Mouse (Mus musculus): ENCODE results near the gene Gnptg.
"Not testable (repeated sequence)": the region's sequence is repeated elsewhere in the genome, so short reads cannot be mapped to it uniquely, and the experiment has no call there.

The Gnptg gene

DNA sequence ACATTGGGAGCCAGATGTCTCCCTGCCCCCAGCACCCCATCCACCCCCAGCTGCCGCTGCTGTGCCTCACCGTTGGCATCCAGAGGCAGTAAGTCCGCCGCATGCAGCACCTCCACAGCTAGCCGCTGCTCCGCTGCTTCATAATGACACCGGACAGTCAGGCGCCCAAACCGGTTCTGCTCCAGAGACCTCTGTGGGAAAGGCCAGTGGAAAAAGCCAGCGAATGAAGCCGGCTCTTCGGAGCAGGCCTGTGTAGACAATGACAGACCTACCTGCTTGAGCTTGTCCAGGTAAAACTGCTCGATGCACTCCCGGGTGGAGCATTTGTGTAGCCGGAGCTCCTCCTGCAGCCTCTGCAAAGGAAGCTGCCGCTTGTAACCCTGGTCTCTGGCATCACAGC is 4.3 kb upstream of the Gnptg start:
- no peak for DNase-seq (ENCODE audit: extremely low spot score, low read depth, low spot score)

DNA sequence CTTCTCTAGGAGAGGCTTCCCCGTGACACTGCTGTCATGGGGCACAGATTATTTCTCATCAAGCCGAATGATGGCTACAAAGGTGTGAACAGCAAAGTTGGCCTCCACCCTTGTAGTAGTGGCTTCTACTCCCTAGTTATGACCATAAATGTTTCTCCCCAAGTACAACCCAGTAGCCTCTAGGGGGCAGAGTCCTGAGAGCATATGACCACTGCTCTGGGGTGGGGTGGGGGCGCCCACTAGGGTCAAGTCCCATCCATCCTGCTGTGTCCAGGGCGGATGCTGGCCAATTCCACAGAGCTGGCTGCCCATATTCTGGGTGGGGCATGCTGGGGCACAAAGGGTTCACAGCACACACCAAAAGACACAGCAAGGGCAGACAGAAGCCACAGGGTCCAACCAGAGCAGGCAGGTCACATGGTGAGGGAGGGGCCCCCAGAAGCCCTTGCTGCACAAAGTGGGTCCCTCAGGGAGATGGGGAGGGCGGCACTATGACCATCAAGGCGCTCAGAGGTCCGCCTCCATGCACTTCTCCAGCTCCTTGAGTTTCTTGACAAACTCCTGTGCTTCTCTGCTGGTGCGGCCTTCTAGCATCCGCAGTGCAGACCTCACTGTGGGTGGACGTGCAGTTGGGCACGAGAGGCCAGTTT is 3.3 kb upstream of the Gnptg start:
- DNase-seq (ENCODE audit: extremely low spot score, low read depth, low spot score), result no peak

DNA sequence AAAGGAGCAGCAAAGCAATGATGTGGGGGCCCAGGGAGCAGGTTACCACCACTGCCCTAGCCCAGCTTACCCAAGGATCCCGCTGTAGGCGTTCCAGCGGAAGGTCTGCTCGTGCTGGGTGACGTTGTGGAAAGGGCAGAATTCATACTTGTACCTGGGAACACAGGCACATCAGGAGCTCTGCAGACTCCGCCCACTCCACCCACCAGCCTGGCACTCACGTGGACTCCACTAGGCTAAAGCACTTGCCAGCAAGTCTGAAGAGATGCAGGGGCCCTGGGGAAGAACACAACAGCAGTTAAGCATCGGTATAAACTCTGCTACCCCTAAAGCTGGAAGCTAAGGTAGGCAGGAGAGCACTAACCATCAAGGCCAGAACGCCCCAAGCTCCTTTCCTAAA is 4.3 kb downstream of the Gnptg start:
- no peak for DNase-seq (ENCODE audit: extremely low spot score, low read depth, low spot score)

DNA sequence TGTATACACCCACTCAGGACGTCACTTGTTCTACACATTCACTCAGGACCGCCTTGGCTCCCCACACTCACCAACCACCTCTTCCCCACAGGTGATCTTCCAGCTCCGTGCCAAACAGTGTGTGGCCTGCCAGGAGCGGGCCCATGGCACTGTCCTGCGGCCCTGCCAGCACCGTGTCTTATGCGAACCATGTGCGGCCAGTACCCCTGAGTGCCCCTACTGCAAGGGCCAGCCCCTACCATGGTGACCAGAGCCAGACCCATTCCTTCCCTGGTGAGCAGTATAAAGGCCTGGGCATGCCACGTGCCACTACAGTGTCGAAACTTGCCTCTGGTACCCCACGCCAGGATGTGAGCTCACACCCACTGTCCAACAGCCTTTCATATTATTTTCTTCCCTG is 8.3 kb downstream of the Gnptg start:
- DNase-seq (ENCODE audit: extremely low spot score, low read depth, low spot score), result not testable (repeated sequence)

DNA sequence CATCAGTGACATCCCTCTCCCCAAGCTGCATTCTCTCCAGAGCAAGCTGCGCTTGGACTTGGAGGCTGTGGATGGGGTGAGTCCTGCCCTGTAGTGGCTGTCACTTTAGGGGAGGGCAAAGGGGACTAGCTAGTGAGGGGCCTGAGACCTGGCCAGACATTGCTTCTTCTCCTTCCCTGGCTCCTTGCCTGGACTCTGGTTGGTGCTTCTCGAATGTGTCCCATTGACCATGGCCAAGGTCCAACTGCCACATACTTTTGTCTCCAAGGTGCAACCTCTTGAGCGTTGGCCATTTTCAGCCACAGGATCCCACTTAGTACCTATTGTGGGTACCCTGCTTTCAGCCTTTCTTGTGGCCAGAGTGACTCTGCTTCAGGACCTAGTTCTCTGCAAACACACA is 9.2 kb downstream of the Gnptg start:
- no peak for DNase-seq (ENCODE audit: extremely low spot score, low read depth, low spot score)

DNA sequence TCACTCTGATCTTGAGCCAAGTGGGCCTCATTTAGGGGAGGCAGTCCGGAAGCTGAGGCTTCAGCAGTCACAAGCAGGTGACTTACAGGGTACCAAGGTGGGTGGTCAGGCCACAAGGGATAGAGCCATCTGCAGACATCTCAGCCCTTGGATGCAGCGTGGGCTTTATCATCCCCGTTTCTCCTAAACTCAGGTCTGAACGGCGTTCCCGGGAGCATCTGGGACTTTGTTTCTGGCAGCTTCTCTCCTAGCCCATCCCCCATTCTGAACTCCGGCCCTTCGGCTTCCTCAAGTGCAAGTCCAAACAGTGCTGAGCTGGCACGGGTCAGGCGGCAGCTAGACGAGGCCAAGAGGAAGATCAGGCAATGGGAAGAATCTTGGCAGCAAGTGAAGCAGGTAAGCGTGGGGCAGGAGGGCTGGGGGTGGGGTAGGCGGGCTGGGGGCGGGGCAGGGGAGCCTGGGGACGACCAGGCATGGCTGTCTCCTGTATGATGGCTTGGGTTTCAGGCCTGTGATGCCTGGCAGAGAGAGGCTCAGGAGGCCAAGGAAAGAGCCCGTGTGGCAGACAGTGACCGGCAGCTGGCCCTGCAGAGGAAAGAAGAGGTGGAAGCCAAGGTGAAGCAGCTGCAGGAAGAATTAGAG is 9.8 kb downstream of the Gnptg start:
- not testable (repeated sequence) for DNase-seq (ENCODE audit: extremely low spot score, low read depth, low spot score)

DNA sequence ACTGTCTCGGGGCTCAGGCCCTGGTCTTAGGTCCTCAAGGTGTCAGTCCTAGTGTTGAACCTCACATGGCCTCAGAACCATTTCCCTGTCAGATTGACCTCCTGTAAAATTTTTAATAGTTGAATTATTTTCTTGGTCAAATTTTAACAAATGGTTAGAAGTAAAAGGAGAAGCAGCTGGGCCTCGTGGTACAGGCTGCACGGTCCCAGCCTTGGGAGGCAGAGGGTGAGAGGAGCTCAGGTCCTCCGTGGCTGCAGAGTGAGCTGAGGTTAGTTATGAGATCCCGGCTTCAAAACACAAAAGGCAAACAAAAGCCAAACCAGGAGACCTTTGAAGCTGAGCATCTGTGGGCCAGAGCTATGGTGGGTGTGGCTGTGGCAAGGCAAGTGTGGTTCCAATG is 11.9 kb downstream of the Gnptg start:
- no peak for DNase-seq (ENCODE audit: extremely low spot score, low read depth, low spot score)

DNA sequence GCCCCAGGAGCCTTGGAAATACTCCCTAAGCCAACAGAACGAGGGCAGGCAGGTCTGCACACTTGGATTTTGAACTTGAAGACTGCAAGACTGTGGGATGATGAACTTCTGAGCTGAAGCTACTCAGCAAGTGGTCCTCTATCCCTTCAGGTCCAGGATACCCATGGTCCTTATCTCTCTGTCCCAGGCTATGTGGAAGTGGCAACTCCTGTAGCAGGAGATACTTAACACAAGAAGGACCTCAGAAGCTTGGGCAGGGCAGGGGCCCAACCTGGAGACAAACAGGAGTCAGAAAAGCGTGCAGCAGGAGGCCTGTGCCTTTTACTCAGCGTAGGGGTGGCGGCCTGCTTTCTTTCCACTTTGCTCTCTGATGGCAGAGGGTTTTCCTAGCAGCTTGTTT is 14.3 kb downstream of the Gnptg start:
- DNase-seq (ENCODE audit: extremely low spot score, low read depth, low spot score), result no peak

DNA sequence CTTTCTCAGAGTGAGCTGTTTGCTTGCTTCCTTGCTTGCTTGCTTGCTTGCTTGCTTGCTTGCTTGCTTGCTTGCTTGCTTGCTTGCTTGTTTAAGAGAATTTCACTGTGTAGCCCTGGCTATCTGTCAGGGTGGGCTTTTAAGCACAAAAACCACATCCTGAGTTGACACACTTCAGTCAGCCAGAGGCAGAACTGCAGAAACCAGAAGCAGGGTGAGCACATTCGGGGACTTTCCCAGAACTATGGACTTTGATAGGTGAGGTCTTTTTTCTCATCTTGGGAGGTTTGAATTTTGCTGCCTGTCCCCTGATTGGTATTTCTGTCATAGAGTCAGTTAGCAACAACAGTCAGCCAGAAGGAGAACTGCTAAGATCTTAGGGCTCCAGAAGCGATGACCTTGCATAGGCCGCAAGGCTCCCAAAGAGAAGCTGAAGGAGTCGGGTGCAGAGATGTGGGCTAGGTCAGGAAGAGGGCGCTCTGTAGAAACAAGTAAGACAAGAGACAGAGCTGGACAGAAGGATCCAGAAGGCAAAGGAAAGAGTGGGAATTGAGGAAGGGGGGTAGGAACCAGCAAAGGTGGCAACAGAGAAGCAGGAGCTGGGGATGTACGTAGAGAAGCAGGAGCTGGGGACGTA is 15.2 kb downstream of the Gnptg start:
- DNase-seq (ENCODE audit: extremely low spot score, low read depth, low spot score), result no peak

DNA sequence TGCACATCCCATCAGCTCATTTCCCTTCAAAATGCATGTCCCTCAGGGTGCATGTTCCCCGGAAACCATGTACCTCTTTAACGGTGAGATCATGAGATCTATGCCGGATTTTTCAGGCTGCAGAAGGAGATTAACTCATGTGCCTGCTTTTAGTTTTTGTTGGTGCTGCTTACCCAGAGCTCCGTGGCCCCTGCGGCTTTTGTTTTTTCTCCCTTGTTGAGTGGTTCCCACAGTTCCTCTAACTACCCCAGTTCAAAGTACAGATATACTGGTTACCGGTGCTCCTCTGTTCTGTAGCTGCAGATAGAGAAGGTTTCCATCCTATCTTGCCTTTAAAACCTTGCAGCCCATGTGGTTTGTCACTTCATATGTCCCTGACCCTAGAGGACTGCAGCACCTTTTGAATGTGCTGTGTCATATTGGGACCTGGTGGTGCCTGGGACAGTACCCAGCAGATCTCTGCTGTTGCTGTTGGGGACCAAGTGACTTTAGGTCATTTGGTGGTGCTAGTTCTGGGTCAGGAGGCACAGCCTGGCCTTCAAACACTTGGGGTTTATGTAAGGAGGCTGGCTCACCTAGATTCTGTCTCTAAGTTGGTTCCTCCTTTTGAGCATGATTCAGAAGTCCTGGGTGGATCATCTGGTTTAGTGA is 16.8 kb downstream of the Gnptg start:
- no peak for DNase-seq (ENCODE audit: extremely low spot score, low read depth, low spot score)

DNA sequence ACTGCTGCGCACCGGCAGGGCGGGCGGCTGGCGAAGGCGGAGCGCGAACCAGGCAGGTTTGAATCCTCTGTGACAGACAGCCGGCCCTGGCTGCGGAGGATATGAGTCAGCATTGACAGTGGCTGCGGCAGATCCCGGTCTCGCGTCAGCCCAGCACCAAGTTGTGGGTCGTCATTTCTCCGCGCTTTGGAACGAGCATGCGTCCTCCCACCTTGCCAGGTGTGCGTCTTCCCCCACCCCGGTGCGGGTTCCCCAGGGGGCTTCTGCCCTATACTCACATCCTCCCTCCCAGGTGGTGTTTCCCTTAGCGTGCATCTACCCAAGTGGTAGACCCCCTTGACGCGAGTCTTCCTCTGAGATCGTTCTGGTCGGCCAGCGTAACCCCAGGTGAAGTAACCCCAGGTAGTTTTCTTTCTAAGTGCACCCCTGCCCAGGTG is 17.4 kb downstream of the Gnptg start:
- not testable (repeated sequence) for DNase-seq (ENCODE audit: extremely low spot score, low read depth, low spot score)

DNA sequence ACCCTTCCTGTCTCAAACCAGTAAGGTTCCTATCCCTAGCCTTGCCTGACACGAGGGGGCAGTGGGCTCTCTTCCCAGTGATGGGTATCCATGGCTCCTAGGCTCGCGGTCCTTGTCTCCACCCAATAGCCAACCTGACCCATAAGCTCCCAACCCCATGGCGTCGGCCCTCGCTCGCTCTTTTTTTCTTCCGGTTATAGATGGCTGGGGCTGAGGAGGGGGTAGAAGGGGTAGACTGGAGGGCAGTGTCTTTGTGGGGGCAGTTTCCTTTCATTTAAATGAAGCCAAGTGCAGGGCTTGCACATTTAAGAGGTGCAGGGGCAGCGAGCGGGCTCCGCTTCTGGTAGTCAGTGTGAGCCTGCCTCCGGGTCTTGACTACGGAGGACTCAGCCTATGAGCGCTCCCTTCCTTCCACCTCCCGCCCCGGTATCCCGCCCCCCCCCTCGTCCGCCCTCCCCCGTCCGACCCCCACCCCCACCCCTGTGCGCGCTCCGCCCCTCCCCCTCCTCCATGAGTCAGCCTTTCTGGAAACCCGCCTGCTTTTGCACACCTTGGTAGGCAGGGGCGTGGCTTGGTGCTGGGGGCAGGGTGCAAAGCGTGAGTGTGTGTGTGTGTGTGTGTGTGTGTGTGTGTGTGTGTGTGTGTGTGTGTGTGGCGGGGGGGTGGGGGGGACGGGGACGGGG is 18.0 kb downstream of the Gnptg start:
- DNase-seq (ENCODE audit: extremely low spot score, low read depth, low spot score), result no peak

DNA sequence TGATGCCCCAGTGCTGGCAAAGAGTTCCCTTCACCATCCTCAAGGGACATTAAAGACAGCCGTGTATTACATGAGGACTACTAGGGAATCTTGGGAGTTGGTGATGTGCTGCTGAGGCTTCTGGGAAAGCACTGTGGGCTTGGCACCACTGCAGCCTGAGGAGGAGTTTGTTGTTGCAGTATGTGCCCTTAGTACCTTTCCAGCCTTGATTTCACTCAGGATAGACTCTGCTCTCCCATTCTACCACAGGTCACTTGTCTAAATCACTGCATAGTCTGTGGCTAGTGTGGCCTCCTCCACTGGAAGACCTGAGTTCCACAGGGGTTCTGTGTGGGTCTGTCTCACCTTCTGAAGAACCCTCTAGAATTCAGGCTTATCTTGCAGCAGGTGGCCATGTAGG is 19.2 kb downstream of the Gnptg start:
- DNase-seq (ENCODE audit: extremely low spot score, low read depth, low spot score), result no peak

DNA sequence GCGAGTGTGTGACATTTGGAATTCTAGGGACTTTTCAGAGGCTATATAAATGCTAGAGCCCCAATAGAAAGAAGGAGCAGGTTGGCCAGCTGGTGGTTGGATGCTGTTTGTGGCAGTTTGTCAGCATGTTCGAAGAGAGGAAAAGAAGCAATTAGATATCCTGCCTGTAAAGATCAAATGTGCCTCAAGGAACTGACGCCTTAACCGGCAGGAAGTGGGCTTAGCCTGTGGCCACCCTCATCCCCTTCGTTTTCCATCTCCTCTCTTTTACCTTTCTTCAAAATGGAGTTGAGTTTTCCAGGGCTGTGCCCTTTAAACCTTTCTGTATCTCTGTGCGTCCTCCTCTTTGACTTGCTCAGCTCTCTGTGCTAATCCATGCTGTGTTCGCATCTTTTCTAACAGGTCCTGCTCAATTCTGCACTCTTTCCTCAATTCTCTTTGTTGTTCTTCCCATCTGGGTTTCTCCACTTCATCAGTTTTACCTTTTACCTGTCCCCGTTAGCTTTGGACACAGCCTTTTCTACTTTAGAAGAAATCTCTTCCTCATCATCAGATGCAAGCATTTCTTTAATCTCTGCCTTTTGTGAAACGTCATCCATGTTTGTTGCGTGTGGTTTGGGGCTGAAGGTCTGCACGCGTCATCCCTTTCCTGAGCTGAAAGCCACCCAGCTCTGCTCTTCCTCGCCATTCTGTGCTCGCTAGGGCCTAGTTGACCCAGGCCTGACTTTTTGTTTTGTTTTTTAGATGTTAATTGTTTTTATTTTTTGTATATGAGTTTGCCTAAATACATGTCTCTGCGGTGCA is 20.2 kb downstream of the Gnptg start:
- no peak for DNase-seq (ENCODE audit: extremely low spot score, low read depth, low spot score)

DNA sequence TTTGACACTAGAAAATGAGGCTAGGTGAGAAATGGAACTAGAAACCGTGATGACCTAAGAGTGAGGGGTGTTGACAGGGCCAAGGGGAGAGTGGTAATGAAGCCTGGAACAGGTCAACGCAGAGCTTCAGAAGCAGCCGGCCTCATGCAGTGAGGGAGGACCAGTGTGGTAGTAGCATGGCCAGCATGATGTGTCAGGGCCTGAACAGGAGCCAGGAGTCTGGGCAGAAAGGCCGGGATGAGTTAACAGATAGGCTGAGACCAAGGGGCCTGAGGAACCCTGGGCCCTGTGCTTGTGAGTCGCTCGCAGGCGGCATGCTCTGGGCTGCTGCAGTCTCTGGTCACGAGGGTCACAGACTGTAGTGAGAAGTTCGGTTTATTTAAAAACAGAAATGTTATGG is 21.0 kb downstream of the Gnptg start:
- no peak for DNase-seq (ENCODE audit: extremely low spot score, low read depth, low spot score)

DNA sequence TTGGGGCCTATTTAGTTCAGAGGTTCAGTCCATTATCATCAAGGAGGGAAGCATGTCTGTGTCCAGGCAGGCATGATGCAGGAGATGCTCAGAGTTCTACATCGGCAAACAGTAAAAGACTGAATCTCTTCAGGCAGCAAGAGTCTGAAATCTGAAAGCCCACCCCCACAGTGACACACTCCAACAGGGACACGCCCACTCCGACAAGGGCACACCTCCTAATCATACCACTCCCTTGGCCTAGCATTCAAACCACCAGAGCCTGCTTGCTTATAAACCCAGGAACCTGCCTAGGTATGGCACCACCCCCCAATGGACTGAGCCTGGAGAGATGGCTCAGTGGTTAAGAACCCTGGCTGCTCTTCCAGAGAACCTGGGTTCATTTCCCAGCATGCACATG is 24.5 kb downstream of the Gnptg start:
- no peak for DNase-seq (ENCODE audit: extremely low spot score, low read depth, low spot score)

DNA sequence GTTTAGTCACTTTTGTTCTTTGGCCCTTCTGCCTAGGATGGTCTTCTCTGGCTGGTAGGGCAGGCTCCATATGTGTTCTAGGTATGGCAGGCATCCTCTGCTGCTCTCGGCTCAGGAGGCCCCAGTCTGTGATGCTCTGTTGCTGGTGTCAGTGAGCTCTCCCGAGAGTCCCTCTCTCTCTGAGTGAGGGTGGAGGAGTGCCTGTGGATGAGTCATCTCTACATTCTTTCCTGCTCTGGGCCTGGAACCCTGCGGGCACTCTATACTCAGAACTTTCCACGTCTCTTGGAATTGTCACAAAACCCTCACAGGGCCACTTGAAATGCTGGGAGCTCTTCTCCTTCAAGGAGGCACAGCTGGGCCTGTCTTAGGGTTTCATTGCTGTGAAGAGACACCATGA is 28.2 kb downstream of the Gnptg start:
- no peak for DNase-seq (ENCODE audit: extremely low spot score, low read depth, low spot score)

DNA sequence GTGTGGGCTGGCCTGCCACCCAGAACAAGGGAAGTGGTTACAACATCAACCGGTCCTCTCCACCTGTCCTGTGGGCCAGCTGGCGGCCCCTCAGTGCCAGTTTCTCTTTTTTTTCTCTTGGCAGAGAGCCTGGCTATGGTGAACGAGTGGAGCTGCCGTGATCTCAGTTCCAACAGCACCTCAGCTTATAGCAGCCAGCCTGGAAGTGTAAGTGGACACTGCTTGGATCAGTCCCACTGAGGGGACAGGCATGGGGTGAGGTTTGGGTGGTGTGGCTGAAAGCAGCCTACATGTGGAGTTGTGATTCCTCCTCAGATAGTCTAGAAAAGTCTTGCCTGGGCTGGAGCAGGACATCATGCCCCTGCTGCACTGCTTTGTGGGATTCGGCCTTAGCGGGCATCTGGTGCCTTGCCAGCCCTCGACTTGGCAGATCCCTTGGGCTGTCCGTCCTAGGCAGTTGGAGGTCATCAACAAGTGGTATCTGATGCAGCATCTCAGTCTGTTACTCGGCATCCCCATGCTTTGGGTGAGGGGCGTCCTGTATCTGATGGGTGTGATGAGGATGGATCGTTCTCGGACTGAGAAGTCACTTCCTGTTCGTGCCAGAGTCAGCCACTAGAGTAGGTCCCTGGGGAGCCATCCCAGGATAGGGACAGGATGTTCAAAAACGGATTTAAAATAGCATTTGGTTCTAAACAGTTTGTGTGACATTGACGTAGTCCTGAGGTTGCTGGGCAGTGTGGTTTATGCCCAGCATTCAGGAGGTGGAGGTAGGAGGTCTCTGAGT is 29.1 kb downstream of the Gnptg start:
- DNase-seq (ENCODE audit: extremely low spot score, low read depth, low spot score), result no peak

DNA sequence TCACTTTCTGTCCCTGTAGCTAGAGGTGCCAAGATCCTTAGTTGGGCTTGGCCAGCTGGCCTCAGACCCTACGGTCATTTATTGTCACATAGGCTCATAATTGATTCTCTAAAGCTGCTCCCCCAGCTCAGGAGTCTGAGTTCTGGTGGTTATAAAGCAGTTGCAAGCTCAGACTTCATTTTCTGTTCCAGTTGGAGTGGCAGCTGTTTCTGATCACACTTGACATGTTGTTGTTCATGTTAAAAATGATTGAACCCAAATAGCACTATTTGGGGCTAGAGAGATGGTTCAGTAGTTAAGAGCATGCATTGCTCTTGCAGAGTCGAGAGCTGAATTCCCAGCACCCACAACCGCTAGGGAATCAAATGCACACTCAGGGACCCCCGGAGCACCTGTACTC is 29.9 kb downstream of the Gnptg start:
- DNase-seq (ENCODE audit: extremely low spot score, low read depth, low spot score), result no peak

DNA sequence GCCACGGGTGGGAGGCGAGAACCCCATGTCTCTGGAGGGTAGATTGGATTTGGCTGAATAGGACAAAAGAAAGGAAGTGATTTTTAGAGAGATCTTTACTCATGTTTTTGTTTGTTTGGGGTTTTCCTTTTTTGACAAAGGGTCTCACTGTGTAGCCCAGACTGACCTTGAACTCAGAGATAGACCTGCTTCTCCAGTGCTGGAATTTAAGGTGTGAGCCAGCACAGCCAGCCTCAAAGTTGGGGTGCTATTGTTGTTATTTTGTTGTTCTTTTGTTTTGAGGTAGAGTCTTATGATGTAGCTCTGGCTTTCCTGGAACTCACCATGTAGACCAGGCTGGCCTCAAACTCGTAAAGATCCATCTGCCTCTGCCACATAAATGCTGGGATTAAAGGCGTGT is 37.5 kb downstream of the Gnptg start:
- DNase-seq (ENCODE audit: extremely low spot score, low read depth, low spot score), result no peak

All from hindlimb bud, embryonic 11.5 days (tissue).